Mouse (Mus musculus) small intestine, adult 2 months (tissue): Measurements from ENCODE around the gene Tas2r135.

Experiments used
- CTCF ChIP-seq: fragments of 200-500 bp; IDR thresholded peaks from 2 replicates; pipeline ENCODE4 v1.5.1; 2012; ENCODE audit warnings: low read depth, mild to moderate bottlenecking, control low read depth, inconsistent platforms, low read length, moderate library complexity, mixed read lengths; ENCODE audit not compliant: insufficient replicate concordance, insufficient read length; ENCODE audit errors: extremely low read depth
- POLR2A ChIP-seq: fragments of 200-500 bp; IDR thresholded peaks from 2 replicates; pipeline ENCODE4 v1.6.1; 2012; ENCODE audit warnings: low read depth, mild to moderate bottlenecking, control low read depth, inconsistent platforms, low read length, moderate library complexity

DNA sequence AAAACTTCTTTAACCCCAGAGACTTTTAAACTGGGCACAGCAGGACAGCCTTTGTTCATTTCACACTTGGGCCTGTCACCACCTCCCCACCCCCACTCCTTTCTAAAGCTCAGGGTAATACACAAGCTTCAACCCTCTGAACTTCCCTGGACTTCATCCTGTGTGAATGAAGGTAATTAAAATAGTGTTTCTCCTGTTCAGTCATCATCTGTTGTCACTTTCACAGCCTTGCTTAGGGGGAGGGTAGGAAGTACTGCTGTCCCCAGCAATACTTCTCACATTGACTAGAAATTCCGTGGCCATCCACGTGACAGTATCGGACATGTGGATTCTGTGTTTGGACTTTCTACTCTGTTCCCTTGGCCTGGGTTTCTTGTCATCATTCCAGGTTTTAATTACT, 35.4 kb upstream of the Tas2r135 start:
- no peak for TF ChIP-seq POLR2A
- TF ChIP-seq CTCF = no peak
